Mouse (Mus musculus): ENCODE data around the gene Aoc1. TPM values are rescaled to one million over a fixed set of nuclear protein-coding genes. Genes with fewer than 3 reads are reported as not detected.

The Aoc1 gene
- total and polyA plus RNA-seq, 2 experiments = 0.09 to 0.17 TPM

DNA sequence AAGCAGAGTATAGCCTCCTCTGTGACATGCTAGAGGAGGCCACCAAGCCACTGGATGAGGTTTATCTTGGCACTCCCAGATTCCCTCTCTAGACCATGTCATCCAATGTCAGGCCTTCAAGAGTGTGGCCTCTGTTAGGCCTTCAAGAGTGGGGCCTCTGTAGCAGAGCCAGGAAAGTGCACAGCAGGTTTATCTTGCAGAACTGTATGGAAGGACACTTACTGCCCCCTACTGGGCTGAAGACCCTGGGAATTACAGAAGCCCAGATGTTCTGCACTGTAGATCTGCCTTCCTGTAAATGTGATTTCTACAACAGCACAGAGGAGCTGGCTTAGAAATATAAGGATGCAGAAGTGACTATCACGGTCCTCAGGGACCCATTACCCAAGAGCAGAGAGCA is 82.2 kb downstream of the Aoc1 start:
- 34% methylated on average over 1 of the region's 1 CpGs for WGBS
- H3K36me3 ChIP-seq (ENCODE audit: control insufficient read depth, insufficient read depth, low read length) = no peaks in the 10 kb centered on the region

DNA sequence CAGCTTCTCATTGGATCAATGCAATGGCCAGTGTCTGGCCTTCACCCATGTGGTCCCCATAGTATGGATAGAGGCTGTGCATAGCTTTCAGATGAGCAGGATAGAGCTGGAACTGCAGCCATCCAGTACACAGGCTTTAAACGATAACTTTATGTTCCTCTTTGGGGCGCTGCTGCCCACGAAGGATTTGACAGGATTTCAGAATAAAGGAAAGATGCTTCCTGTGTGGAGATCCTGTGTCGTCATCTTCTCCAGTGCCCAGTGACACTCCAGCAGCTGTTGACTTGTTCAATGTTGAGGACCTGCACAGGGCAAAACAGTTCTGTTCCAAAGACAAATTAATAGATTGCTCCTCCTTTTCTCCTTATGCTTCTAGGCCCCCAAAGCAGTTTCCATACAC is 84.1 kb downstream of the Aoc1 start:
- Histone ChIP-seq H3K4me3 (ENCODE audit: insufficient read depth, low read depth, low read length) (no peak overlapping the region), H3K9ac (ENCODE audit: low read depth, low read length) (no peak overlapping the region), H3K4me1 (ENCODE audit: control insufficient read depth, insufficient read depth, low read length) (no peaks in the 10 kb centered on the region), H3K36me3 (ENCODE audit: control insufficient read depth, insufficient read depth, low read length) (no peaks in the 10 kb centered on the region), H3K27me3 (ENCODE audit: control insufficient read depth, insufficient read depth, low read length) (no peaks in the 10 kb centered on the region), H3K27ac (replicated peaks; ENCODE audit: insufficient read depth, low read depth, low read length) (no peak overlapping the region), H3K79me2 (ENCODE audit: control insufficient read depth, insufficient read depth, low read length) (no peaks in the 10 kb centered on the region)
- TF ChIP-seq POLR2A (IDR thresholded peaks at IDR 0.05; ENCODE audit: extremely low read depth, insufficient read depth, low read length) = no peak
- no peak for TF ChIP-seq CTCF (IDR thresholded peaks at IDR 0.05; ENCODE audit: low read depth, low read length)
- WGBS = 81% methylated on average over 4 of the region's 4 CpGs
- DNase-seq (ENCODE audit: extremely low read depth, low read depth, low spot score) = no peak

More for the DNA sequence above, 82.2 kb downstream of the Aoc1 start:
- H3K27me3 ChIP-seq (ENCODE audit: control insufficient read depth, insufficient read depth, low read length) = no peaks in the 10 kb centered on the region
- no peak overlapping the region for H3K9ac ChIP-seq (ENCODE audit: low read depth, low read length)
- DNase-seq (ENCODE audit: extremely low read depth, low read depth, low spot score) = peak; percentile 37
- H3K27ac ChIP-seq (replicated peaks; ENCODE audit: insufficient read depth, low read depth, low read length) = no peak overlapping the region
- TF ChIP-seq CTCF (IDR thresholded peaks at IDR 0.05; ENCODE audit: low read depth, low read length) (peak; percentile 56), POLR2A (IDR thresholded peaks at IDR 0.05; ENCODE audit: extremely low read depth, insufficient read depth, low read length) (no peak)
- no peak overlapping the region for H3K4me3 ChIP-seq (ENCODE audit: insufficient read depth, low read depth, low read length)
- H3K4me1 ChIP-seq (ENCODE audit: control insufficient read depth, insufficient read depth, low read length) = no peaks in the 10 kb centered on the region
- no peaks in the 10 kb centered on the region for H3K79me2 ChIP-seq (ENCODE audit: control insufficient read depth, insufficient read depth, low read length)

DNA sequence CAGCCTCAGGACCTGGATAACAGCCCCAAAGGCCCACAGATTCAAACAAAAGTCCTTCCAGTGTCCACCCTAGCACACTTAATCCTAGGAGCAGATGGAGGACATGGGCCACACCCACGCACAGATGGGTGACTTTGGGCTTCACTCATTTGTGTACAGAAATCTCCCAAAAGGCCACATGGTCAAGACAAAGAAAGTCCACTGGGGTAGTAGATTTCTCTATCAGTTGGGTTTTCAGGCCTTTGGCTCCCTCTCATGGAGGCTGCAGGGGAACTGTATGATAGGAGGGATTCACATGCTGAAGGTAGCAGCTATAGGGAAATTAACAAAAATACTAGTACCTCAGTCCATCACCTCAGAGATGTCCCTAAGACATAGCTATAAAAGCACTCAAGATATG is 85.4 kb downstream of the Aoc1 start:
- no peak for DNase-seq (ENCODE audit: extremely low read depth, low read depth, low spot score)
- Histone ChIP-seq H3K27ac (replicated peaks; ENCODE audit: insufficient read depth, low read depth, low read length) (no peak overlapping the region), H3K9ac (ENCODE audit: low read depth, low read length) (no peak overlapping the region), H3K36me3 (ENCODE audit: control insufficient read depth, insufficient read depth, low read length) (no peaks in the 10 kb centered on the region), H3K79me2 (ENCODE audit: control insufficient read depth, insufficient read depth, low read length) (no peaks in the 10 kb centered on the region), H3K27me3 (ENCODE audit: control insufficient read depth, insufficient read depth, low read length) (no peaks in the 10 kb centered on the region), H3K4me3 (ENCODE audit: insufficient read depth, low read depth, low read length) (no peak overlapping the region), H3K4me1 (ENCODE audit: control insufficient read depth, insufficient read depth, low read length) (no peaks in the 10 kb centered on the region)
- WGBS = 62% methylated on average over 1 of the region's 1 CpGs
- no peak for TF ChIP-seq POLR2A (IDR thresholded peaks at IDR 0.05; ENCODE audit: extremely low read depth, insufficient read depth, low read length)
- TF ChIP-seq CTCF (IDR thresholded peaks at IDR 0.05; ENCODE audit: low read depth, low read length) = no peak

Other genes starting within 250 kb of the Aoc1 start
- gene AI854703, start 246.1 kb upstream of the Aoc1 start, total RNA-seq (2014; rRNA removed) = under 0.01 TPM in 2 replicates
- 0.06 and 0.10 TPM in 2 replicates for gene AI854703, start 246.1 kb upstream of the Aoc1 start, polyA plus RNA-seq (2012; rRNA removed)
- gene Gimap8, start 225.7 kb upstream of the Aoc1 start, total RNA-seq (2014; rRNA removed) = 6.1 and 6.4 TPM in 2 replicates
- gene Gimap8, start 225.7 kb upstream of the Aoc1 start, polyA plus RNA-seq (2012; rRNA removed) = 1.0 and 1.4 TPM in 2 replicates
- gene Gimap9, start 196.8 kb upstream of the Aoc1 start, total RNA-seq (2014; rRNA removed) = 11.6 and 12.2 TPM in 2 replicates
- gene Gimap9, start 196.8 kb upstream of the Aoc1 start, polyA plus RNA-seq (2012; rRNA removed) = 4.2 and 6.3 TPM in 2 replicates
- gene Gimap4, start 188.3 kb upstream of the Aoc1 start, total RNA-seq (2014; rRNA removed) = 11.9 and 15.1 TPM in 2 replicates
- 3.9 and 5.5 TPM in 2 replicates for gene Gimap4, start 188.3 kb upstream of the Aoc1 start, polyA plus RNA-seq (2012; rRNA removed)
- 13.9 and 19.1 TPM in 2 replicates for gene Gimap6, start 164.7 kb upstream of the Aoc1 start, total RNA-seq (2014; rRNA removed)
- 2.6 and 2.8 TPM in 2 replicates for gene Gimap6, start 164.7 kb upstream of the Aoc1 start, polyA plus RNA-seq (2012; rRNA removed)
- gene Gm28053, start 154.3 kb upstream of the Aoc1 start, total RNA-seq (2014; rRNA removed) = not detected in 2 replicates
- not detected in 2 replicates for gene Gm28053, start 154.3 kb upstream of the Aoc1 start, polyA plus RNA-seq (2012; rRNA removed)
- gene Gimap7, start 154.3 kb upstream of the Aoc1 start, total RNA-seq (2014; rRNA removed) = 0.37 and 0.47 TPM in 2 replicates
- gene Gimap7, start 154.3 kb upstream of the Aoc1 start, polyA plus RNA-seq (2012; rRNA removed) = 0.19 and 0.35 TPM in 2 replicates
- 4.1 and 5.0 TPM in 2 replicates for gene Gimap1, start 133.8 kb upstream of the Aoc1 start, total RNA-seq (2014; rRNA removed)
- gene Gimap1, start 133.8 kb upstream of the Aoc1 start, polyA plus RNA-seq (2012; rRNA removed) = 2.5 TPM in 2 replicates
- 1.2 and 3.3 TPM in 2 replicates for gene Gimap5, start 126.7 kb upstream of the Aoc1 start, total RNA-seq (2014; rRNA removed)
- 2.8 and 3.3 TPM in 2 replicates for gene Gimap5, start 126.7 kb upstream of the Aoc1 start, polyA plus RNA-seq (2012; rRNA removed)
- gene Gimap3, start 102.0 kb upstream of the Aoc1 start, total RNA-seq (2014; rRNA removed) = 1.7 and 1.9 TPM in 2 replicates
- gene Gimap3, start 102.0 kb upstream of the Aoc1 start, polyA plus RNA-seq (2012; rRNA removed) = 1.5 and 3.1 TPM in 2 replicates
- 71.4 and 98.0 TPM in 2 replicates for gene Tmem176a, start 32.0 kb upstream of the Aoc1 start, total RNA-seq (2014; rRNA removed)
- gene Tmem176a, start 32.0 kb upstream of the Aoc1 start, polyA plus RNA-seq (2012; rRNA removed) = 225 and 241 TPM in 2 replicates
- 92.9 and 152 TPM in 2 replicates for gene Tmem176b, start 31.4 kb upstream of the Aoc1 start, total RNA-seq (2014; rRNA removed)
- 392 and 394 TPM in 2 replicates for gene Tmem176b, start 31.4 kb upstream of the Aoc1 start, polyA plus RNA-seq (2012; rRNA removed)
- not detected in 2 replicates for gene 1600015I10Rik, start 57.0 kb downstream of the Aoc1 start, total RNA-seq (2014; rRNA removed)
- gene 1600015I10Rik, start 57.0 kb downstream of the Aoc1 start, polyA plus RNA-seq (2012; rRNA removed) = not detected in 2 replicates
- gene Doxl2, start 102.1 kb downstream of the Aoc1 start, total RNA-seq (2014; rRNA removed) = not detected in 2 replicates
- gene Doxl2, start 102.1 kb downstream of the Aoc1 start, polyA plus RNA-seq (2012; rRNA removed) = not detected in 2 replicates
- not detected in 2 replicates for gene Svs1, start 114.0 kb downstream of the Aoc1 start, total RNA-seq (2014; rRNA removed)
- not detected in 2 replicates for gene Svs1, start 114.0 kb downstream of the Aoc1 start, polyA plus RNA-seq (2012; rRNA removed)
- gene Gpnmb, start 163.7 kb downstream of the Aoc1 start, total RNA-seq (2014; rRNA removed) = under 0.01 and 0.07 TPM in 2 replicates
- gene Gpnmb, start 163.7 kb downstream of the Aoc1 start, polyA plus RNA-seq (2012; rRNA removed) = 0.20 and 0.36 TPM in 2 replicates
- gene Malsu1, start 200.9 kb downstream of the Aoc1 start, total RNA-seq (2014; rRNA removed) = 27.9 and 28.5 TPM in 2 replicates
- gene Malsu1, start 200.9 kb downstream of the Aoc1 start, polyA plus RNA-seq (2012; rRNA removed) = 20.5 and 24.0 TPM in 2 replicates